Mouse (Mus musculus): ENCODE data around the gene Ccdc32. TPM values are rescaled to one million over a fixed set of nuclear protein-coding genes. Genes with fewer than 3 reads are reported as not detected.

Ccdc32 gene
- polyA plus RNA-seq (2012; rRNA removed; ENCODE audit: low replicate concordance): 3.6 and 5.3 TPM in 2 replicates

DNA sequence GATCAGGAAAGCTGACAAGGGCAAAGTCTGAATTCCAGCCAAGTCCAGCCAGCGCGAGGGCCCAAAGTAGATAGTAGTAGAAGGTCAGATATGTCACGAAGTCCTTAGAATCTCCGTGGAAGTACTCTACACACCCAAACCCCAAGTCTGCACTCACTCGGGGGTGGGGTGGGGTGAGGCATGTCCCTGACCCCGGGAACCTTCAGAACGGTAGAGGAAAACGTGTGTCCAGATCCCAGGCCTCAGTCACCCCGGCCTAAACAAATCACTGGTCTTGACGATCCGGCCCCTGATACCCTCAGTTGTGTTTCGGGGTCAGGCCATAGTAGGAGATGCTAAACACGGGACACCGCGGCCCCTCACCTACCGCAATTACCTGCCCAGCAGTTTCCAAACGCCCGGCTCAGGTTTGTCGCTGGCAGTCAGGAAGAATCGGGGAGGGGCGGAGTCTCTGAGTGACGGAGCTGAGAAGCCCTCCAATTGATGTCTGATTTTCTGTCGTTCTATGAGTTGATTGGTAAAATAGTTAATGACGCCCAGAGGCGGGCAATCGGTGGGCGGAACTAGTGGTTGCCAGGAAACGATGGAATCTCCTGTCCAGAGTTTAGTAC, at the start of gene Ccdc32:
TSS of gene Ccdc32 (minus strand) at position 453 of the 611 bp plus-strand sequence.

GRCm38 (mm10) chr2:119046649-119047611, 17.7 kb upstream of the Ccdc32 start, which contains the start of gene Knl1:
Gene Knl1 (plus strand): TSS chr2:119047119.

GRCm38 (mm10) chr2:119034656-119035396, 5.6 kb upstream of the Ccdc32 start, which contains the start of gene Rpusd2:
Gene Rpusd2 (plus strand): TSS chr2:119034790.

Other genes with a start within 250 kb of the Ccdc32 start
- gene Disp2, start 249.7 kb downstream of the Ccdc32 start, polyA plus RNA-seq (2012; rRNA removed; ENCODE audit: low replicate concordance): 1.7 and 2.2 TPM in 2 replicates
- 2.0 and 2.6 TPM in 2 replicates for gene Knstrn, start 215.4 kb downstream of the Ccdc32 start, polyA plus RNA-seq (2012; rRNA removed; ENCODE audit: low replicate concordance)
- gene Ivd, start 167.4 kb downstream of the Ccdc32 start, polyA plus RNA-seq (2012; rRNA removed; ENCODE audit: low replicate concordance): 14.6 and 19.4 TPM in 2 replicates
- gene Bahd1, start 129.0 kb downstream of the Ccdc32 start, polyA plus RNA-seq (2012; rRNA removed; ENCODE audit: low replicate concordance): 12.9 and 22.5 TPM in 2 replicates
- gene Chst14, start 102.9 kb downstream of the Ccdc32 start, polyA plus RNA-seq (2012; rRNA removed; ENCODE audit: low replicate concordance): 3.3 and 4.3 TPM in 2 replicates
- gene Rpusd2, start 5.4 kb upstream of the Ccdc32 start, polyA plus RNA-seq (2012; rRNA removed; ENCODE audit: low replicate concordance): 0.78 and 1.7 TPM in 2 replicates
- 0.12 and 0.16 TPM in 2 replicates for gene Knl1, start 17.7 kb upstream of the Ccdc32 start, polyA plus RNA-seq (2012; rRNA removed; ENCODE audit: low replicate concordance)
- gene Rad51, start 83.4 kb upstream of the Ccdc32 start, polyA plus RNA-seq (2012; rRNA removed; ENCODE audit: low replicate concordance): 4.1 and 4.2 TPM in 2 replicates
- gene Rmdn3, start 127.6 kb upstream of the Ccdc32 start, polyA plus RNA-seq (2012; rRNA removed; ENCODE audit: low replicate concordance): 26.8 and 50.3 TPM in 2 replicates
- gene Gchfr, start 138.4 kb upstream of the Ccdc32 start, polyA plus RNA-seq (2012; rRNA removed; ENCODE audit: low replicate concordance): 32.5 and 153 TPM in 2 replicates
- 0.04 and 0.06 TPM in 2 replicates for gene Gm14137, start 145.1 kb upstream of the Ccdc32 start, polyA plus RNA-seq (2012; rRNA removed; ENCODE audit: low replicate concordance)
- 29.4 and 36.1 TPM in 2 replicates for gene Zfyve19, start 179.2 kb upstream of the Ccdc32 start, polyA plus RNA-seq (2012; rRNA removed; ENCODE audit: low replicate concordance)
- gene Dnajc17, start 179.4 kb upstream of the Ccdc32 start, polyA plus RNA-seq (2012; rRNA removed; ENCODE audit: low replicate concordance): 2.9 and 3.1 TPM in 2 replicates
- 106 and 267 TPM in 2 replicates for gene Ppp1r14d, start 200.5 kb upstream of the Ccdc32 start, polyA plus RNA-seq (2012; rRNA removed; ENCODE audit: low replicate concordance)
- gene Spint1, start 208.0 kb upstream of the Ccdc32 start, polyA plus RNA-seq (2012; rRNA removed; ENCODE audit: low replicate concordance): 134 and 359 TPM in 2 replicates
- gene Rhov, start 241.9 kb upstream of the Ccdc32 start, polyA plus RNA-seq (2012; rRNA removed; ENCODE audit: low replicate concordance): 2.0 and 3.7 TPM in 2 replicates

Measured in duodenum, adult 2 months (tissue).